Mouse (Mus musculus) right cerebral cortex, postnatal 10 days (tissue): ENCODE data around the gene Krt18.

Experiments used
- DNase-seq, 2 experiments: peaks; one replicate each; pipeline ENCODE4 v3.0.0; 2021; ENCODE audit warnings: low spot score in 2 of 2

Gene Krt18

DNA sequence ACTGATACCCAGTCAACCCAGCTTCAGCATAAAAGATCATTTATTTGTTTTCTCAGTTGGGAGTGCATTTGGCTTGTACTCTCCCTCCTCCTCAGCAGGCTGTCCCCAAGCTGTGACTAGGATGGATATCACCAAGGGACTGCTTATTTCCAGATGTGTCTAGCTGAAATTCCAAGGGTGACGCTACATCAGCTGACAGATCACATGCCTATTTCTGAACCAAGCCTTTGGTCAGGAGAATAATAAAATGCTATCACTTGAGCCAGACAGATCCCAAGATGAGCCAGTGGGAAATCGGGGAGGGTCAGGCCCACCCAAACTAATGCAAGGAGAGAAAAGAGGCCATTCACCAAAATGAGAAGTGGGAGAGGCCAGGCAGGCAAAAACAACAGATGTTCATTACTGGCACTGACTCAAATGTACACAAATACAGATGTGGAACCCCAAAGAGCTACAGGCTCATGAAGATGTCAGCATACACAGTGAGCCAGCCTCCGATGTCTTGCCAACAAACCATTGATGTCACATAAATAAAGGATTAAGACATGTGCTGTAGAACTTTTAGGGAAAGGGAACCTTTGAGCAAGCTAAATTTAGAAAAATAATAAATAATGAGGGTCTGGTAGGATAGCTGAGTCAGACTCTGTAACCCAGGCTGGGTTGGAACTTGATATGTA, 17.3 kb upstream of the Krt18 start:
- no peak for DNase-seq

DNA sequence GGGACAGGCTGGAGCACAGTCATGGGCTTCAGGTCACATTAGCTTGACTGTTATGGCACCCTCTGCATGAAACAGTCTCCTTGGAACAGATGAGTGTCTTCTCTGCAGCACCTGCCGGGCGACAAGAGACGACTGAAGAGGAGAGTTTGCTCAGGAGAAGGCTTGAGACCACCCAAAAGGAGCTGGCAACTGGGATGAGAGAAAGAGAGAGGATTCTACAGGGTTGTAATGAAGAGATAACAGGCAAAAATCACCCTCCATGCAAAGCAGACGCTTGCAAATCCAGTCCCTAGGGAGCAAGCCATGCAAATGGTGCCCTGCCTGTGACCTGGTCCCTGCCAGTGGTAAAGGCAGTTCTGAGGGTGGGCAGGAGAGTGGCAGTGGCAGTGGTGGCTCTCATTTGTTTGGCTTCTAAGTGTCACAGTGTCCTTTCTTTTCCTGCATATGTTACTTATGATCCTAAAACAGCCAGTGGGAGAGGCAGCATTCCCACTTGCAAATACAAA, 15.7 kb upstream of the Krt18 start:
- no peak for DNase-seq

DNA sequence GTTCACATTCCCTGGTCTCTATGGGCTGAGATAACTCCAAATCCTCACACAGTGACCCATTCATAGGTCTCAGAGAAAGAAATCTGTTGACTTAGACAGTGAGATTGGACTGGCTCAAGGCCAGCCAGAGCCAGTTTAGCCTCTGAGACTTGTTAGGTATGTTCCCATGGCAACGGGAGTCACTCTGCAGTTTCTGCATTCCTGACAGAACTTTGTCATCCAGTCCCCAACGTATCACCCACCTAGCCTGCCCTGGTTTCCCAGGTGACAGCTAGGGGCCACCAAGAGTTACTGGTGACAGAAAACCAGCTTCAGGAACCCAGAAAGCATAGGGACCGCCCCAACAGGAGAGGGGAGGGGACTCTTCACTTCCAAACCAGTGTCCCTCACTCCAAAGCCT, 14.3 kb upstream of the Krt18 start:
- peak; percentile 45 to 60 for DNase-seq

DNA sequence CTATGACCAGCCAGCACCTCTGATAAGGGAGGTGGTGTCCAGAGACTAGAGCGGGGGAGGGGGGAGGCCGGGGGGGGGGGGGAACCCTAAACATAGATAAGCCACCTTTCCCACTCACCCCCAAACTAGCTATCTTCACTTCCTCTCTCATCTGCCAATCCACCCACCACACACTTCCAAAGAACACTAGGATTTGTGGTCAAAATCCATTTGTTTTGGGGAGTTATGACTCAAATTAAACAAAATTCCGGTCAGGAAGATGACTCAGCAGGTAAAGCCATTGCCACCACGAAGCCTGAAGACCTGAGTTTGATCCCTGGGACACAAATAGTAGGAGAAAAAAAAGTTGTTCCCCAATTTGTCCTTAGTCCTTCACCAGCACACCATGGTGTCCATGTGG, 13.1 kb upstream of the Krt18 start:
- DNase-seq = no peak

DNA sequence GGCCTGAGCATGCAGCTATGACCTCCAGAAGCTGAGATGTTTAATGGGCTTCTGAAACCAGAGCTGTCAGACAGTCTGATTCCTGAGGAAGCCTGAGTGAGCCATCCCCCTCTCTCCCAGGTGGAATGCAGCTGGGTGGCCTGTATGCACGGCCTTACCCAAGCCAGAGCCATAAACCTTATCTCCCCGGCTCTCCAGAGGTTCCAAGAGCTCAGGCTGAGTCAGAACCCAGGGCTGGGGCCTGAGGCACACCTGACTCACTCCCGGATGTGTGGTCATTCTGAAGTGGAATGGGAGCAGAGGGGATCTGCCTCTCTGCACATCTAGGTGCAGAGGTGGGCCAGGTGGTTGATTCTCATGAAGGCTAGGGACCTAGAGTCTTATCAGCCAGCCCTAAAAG, 11.9 kb upstream of the Krt18 start:
- no peak for DNase-seq

DNA sequence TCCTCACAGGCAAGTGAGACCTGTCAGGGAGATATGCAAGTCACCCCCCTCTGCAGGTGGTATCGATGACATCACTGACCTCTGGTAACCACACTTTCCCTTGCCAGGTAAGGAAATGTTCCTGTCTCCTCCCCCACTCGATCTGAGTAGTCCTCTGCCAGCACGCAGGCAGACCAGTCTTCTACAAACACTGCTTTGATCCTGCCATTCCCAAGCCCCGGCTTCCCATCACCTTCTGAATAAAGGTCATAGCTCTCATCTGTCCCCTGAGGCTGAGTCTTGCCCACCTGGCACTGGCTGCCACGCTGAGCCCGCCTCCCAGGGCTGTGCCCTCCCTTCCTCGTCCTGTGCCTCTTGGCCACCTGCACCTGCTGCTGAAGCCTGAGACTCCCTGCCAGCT, 11.2 kb upstream of the Krt18 start:
- DNase-seq = no peak

DNA sequence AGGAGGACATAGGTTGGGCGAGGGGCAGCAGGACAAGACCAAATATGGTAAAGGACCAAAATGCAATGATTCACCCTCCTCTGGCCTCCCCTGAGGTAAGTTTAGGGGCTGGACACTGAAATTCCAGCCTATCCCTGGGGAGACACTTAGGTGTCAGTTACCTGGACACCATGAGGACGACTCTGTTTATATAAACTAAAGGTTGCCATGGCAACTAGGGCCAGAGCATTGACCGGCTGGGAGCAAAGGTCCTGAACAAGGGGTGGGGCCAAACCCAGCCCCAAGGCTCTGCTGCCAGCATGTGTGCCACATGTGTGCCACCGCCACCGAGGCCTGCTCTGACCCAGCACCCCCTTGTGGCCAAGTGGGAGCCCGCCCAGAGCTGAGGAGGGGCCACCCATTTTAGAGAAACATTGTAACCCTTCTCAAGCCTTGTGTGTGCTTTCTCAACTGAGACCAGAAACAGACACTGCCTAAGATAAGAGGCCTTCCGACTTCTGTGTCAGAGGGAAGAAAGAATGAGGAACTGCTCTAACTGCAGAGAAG, 10.0 kb upstream of the Krt18 start:
- DNase-seq = no peak

DNA sequence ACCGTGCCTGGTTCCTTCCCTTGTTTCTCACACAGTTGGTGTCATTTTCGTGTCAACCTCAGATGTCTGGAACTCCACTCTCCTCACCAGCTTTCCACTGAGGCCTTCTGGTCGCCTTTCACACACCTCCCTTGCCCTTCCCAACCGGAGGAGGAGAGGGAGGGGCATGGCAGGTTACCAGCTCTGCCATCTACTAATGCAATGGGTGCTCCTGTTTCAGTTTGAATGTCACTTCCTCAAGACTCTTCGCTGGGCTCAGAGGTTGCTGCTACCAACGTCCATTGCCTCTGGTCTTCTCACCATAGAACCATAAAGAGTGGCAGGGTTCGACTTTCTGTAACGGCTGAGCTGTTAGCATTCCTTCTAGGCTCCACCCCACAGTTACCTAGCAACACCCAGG, 5.5 kb upstream of the Krt18 start:
- DNase-seq = no peak

DNA sequence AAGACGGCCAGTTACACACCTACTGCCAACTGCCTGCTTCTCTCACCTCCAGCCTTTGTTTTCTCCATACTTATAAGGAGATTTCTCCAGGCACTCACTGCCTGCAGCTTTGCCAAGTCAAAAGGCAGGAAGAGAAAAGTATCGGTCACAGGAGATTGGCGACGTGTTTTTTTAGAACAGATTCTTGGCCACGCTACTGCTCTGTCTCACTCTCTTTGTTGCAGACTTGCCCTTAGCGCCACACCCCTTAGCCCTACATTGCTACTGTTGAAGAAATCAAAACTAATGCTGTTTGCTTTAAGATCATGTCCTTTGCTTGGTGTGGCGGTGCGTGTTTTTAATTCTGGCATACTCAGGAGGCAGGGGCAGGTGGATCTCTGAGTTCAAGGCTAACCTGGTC, 4.1 kb upstream of the Krt18 start:
- DNase-seq = no peak

DNA sequence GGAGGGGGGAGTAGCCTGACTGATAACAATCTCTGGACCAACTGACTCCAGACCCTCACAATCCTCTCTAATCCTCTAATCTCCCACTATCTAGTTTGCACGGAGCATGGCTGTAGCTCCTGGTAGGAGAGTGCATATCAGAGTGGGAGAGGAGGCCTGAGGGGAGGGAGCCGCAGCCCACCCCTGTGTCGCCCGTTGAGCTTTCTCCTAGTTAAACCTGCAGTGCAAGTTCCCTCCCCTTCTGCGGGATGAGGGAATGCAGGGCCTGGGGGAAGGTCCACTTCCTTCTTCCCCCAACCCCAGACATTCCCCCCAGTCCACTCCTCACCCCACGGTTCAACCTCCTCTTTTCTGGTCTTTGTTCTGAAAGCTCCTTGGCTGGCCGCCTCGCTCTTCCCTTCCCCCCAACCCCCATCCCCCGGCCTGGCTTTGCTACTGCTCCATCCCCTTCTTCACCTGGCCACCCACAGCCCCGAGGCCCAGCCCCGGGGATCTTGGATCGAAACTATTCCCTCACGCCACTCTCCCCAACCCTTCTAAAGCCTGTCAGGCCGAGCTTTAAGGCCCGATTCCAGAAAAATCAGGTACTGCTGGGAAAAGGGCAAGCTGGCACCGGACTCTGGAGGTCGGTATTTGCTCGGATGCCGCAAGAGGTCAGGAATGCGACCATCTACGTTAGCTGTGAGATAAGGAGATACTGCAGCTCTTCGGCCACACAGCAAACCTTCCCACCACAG, 2.7 kb upstream of the Krt18 start:
- no peak for DNase-seq

DNA sequence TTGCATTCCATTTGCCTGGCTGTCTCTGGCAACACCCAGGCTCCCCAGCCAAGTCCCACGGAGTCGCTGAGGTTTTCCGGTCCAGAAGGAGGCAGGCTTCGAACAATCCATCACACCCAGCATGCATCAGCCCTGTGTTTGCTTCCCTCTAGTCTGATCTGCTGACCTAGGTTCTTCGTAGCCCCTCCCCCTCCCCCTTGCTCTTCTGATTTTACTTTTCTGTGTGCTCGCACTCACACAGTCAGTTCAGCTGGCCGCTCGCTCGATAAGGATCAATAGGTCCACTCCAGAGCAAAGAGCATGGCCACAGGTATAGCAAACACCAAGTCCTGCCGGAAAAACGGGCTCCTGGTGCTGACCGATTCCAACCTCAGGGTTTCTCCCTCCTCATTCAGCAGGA, 1.6 kb upstream of the Krt18 start:
- DNase-seq = no peak

DNA sequence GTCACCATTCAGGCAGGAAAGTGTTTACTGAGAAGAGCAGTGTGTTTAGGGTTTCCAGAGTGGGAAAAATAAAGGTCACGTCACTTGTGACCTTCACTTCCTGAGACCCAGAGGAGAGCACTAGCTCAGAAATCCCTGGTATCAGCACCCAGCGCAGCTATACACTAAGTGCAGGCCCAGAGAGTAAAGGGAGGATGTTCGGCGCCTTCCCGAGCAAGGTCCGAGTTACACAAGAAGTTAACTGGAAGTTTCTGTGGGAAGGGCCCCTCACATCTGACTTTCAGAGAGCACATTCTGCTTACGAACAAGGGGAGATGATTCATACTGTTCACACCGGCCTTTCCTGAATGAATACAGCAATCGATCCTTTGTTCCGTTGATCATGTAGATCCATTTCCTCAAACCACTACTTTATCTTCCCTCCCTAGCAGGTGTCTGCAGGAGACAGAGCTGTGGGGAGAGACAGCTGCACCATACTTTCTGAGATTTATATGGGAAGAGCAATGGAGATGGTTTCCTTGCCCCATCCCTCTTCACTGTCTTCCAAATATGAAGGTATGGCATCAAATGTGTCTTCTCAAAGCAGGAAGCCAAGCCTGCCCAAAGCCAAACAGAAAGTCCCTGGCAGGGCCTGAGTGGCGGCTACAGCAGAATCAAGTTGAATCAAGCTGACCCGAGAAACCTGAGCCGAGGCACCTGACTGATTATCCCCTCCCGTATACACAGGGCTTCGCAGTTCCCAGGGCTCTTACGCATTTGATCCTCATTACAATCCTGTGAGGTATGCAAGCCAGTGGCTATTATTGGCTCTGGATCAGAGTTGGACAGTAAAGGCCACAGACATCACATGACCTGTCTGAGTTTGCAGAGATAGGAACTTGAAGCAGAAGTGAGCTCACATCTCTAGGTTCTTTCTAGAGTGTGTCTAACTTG, 6.4 kb downstream of the Krt18 start:
- DNase-seq = no peak

DNA sequence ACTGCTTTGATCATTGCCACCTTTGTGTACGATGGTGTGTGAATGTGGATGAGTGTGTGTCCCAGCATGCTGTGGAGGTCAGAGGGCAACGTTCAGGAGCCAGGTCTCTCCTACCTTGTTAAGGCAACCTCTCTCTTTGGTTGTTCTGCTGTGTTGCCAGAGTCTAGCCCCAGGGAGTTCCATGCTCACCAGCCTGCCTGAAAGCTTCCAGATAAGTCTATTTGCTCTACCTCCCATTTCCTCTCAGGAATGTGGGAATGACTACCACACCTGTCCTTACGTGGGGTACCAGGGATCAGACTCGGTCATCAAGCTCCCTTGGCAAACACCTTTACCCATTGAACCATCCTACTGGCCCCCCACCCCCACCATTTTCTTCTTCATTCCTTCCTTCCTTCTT, 12.3 kb downstream of the Krt18 start:
- DNase-seq = no peak

DNA sequence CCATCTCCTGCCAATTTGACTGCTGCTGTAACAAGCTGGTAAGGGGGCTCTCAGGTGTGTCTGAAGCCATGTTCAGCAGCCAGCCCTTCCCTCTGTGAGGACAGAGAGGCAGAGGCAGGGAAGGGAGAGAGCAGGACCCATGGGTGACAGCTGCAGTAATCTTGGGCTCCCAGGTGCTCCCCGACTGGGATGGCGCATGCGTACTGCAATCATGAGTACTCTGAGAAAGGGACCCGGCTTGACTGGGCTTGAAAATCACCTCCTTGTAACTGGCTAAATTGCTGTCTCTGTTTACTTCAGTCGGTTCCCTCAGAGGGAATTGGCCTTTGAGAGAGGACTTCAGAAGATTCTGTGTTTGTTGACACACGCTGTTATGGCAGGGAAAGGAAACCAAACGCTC, 14.0 kb downstream of the Krt18 start:
- DNase-seq = no peak

DNA sequence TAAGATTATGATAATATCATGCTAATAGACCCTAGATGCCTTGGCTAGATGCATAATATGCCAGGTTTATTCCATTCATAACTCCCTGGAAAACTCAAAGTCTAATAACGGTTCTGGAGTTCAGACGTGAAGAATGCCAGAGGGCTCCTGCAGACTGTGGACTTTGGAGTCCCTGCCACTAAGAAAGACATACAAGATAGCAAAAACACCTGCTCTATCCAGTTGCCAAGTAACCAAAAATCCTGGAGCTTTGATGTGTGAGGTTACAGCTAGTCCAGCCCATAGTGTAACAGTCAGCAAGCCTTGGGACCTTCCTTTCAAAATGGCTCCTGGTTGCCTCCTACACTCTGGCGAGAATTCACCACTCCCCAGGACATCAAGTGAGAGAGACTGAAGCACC, 16.8 kb downstream of the Krt18 start:
- DNase-seq = no peak

DNA sequence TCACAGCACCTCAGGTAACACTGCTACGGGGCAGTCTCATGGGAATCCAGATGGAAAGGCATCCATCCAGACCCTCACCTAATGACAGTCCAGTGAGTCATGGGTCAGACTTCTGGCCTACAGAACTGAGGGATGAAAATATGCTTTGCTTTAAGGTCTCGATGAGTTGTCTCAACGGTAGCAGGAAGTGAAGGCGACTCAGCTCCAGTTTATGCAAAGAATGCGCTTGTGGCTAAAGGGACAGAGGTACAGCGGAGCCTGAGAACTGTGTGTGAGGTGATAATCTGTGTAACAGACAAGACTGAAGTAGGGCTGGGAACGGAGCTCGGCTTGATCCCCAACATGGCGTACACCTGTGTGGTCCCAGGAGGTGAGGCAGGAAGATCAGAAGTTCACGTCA, 17.7 kb downstream of the Krt18 start:
- DNase-seq = no peak

DNA sequence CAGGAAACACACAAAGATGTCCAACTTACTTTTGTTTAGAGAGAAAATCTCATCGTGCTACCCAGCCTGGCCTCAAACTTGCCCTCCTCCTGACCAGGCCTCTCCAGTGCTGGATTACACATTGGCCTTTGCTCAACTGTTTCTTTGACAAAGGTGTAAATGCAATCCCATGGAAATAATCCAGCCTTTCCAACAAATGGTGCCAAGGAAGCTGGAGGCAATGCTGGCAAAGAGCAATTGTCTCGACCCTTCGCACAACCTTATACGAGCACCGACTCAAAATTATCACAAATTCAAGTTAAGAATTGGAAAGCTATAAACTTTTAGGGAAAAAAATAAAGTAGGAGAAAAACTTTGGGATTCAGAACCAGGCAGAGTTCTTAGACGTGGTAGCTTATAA, 20.0 kb downstream of the Krt18 start:
- DNase-seq = no peak

DNA sequence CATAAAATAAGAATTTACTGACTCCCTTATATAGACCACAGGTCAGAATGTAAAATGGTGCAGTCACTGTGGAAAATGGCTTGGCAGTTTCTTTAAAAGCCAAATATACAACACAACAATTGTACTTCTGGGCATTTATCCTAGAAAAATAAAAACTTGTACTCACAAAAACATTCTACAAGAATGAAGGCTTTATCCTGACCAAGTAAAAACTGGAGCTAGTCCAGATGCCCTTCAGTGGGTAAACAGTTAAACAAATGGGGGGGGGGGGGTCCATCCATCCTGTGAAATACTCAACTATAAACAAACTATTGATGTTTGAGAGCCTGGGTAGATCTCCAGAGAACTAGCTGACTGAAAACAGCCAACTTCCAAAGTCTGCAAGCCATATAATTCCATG, 21.9 kb downstream of the Krt18 start:
- DNase-seq = no peak

DNA sequence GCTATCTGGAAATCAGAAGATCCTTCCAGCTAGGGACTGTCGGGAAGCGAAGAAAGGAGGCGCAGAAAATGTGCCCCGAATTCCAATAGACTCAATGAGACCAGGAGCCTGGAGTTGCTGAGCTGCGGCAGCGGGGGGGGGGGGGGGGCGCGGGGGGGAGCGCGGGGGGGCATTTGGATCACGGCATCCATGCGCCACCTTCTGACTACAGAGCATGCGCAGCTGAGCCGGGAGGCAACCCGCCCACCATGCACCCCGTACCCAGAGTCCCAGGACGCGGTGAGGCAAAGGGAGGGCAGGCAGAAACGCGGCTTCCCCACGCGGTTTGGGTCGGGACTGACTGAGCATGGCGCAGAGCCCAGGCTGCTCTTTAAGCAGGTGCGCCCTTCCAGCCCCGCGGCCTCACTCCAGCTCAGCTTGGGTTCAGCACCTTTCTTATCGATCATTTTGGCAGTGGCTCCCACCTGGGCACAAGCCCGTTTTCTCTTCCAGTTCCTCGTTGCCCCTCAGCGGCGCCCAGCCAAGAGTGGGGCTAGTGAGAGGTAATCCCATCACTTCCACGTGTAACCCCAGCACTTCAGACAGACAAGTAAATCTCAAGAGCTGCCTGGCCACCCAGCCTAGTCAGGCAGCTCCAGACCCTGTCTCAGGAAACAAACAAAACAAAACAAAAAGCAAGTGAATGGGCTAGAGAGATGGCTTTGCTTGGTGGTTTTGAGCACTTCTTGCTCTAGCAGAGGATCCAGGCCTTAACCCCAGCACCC, 24.1 kb downstream of the Krt18 start:
- peak; percentile 71 to 80 for DNase-seq

DNA sequence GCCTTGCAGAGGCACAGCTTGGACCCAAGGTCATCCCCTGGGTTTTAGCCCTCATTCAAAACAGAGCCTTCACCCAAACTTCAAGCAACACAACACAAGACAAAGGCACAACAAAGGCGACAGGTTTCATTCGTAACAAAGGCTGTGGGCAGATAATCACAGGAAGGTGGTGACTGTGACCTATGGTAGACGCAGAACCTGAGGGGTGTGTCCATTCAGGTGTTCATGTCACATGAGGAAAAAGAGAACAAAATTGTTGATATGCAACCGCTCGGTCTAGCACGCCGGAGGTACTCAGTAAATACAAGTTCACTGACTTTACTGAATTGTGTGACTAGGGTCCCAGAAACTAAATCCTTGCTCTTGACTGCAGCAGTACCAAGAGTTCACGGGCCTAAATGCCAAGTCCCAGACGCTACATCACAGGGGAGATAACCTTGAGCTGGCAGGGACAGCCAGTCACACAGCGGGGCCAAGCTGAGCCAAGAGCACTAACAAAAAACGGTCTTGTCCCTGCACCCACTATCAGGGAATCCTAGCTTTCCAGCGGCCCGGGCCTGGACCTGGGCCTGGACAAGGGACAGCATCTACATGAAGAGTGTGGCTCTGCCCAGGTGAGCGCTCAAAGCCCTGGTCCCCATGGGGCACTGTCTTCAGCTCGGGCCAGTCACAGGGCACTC, 28.7 kb downstream of the Krt18 start:
- no peak for DNase-seq
